Mouse (Mus musculus) intestine, postnatal 0 days (tissue): ENCODE results near the gene Dirc2. TPM values are rescaled to one million over a fixed set of nuclear protein-coding genes. Genes with fewer than 3 reads are reported as not detected.
A peak's percentile ranks its signal among the peaks of the same experiment; 100 is the strongest.

Experiments
- ATAC-seq: fragments of 200-750 bp; cut with Nextera tagmentation; 2 replicates; pipeline ENCODE4 v1.8.0; 2017; ENCODE audit warnings: mild to moderate bottlenecking, moderate TSS enrichment, moderate library complexity
- H3K27ac ChIP-seq: fragments of 300-500 bp; sonication (generic); 2 replicates; pipeline ENCODE4 v1.5.1; 2014; ENCODE audit warnings: mild to moderate bottlenecking, low read depth, low read length, moderate library complexity
- H3K27me3 ChIP-seq: fragments of 300-500 bp; sonication (generic); replicated peaks from 2 replicates; pipeline ENCODE4 v1.6.1; 2014; ENCODE audit warnings: low read length, mixed read lengths; ENCODE audit not compliant: control insufficient read depth, insufficient read depth
- H3K36me3 ChIP-seq: fragments of 300-500 bp; sonication (generic); 2 replicates; pipeline ENCODE4 v1.6.1; 2014; ENCODE audit warnings: mild to moderate bottlenecking, moderate library complexity; ENCODE audit not compliant: control insufficient read depth, insufficient read depth
- H3K4me1 ChIP-seq: fragments of 300-500 bp; sonication (generic); replicated peaks from 2 replicates; pipeline ENCODE4 v1.6.1; 2014; ENCODE audit warnings: antibody characterized with exemption, low read length, mixed read lengths; ENCODE audit not compliant: control insufficient read depth, insufficient read depth
- H3K4me2 ChIP-seq: fragments of 300-500 bp; sonication (generic); replicated peaks from 2 replicates; pipeline ENCODE4 v1.6.1; 2014; ENCODE audit warnings: low read depth, mild to moderate bottlenecking, moderate library complexity
- H3K4me3 ChIP-seq: fragments of 300-500 bp; sonication (generic); 2 replicates; pipeline ENCODE4 v1.5.1; 2014; ENCODE audit warnings: low read depth, low read length
- H3K9ac ChIP-seq: fragments of 300-500 bp; sonication (generic); 2 replicates; pipeline ENCODE4 v1.6.1; 2014; ENCODE audit warnings: mild to moderate bottlenecking, low read depth, low read length
- H3K9me3 ChIP-seq: fragments of 300-500 bp; sonication (generic); 2 replicates; pipeline ENCODE4 v1.6.1; 2016; ENCODE audit warnings: mixed run types; ENCODE audit not compliant: control insufficient read depth
- CTCF ChIP-seq: sonication (generic); IDR thresholded peaks from 2 replicates; pipeline ENCODE4 v1.5.1; 2016; ENCODE audit warnings: low read depth, mild to moderate bottlenecking, control low read depth, antibody characterized with exemption, moderate library complexity
- WGBS: fragments of 180-500 bp; shearing (Covaris S2); extraction: QIAGEN DNeasy Blood & Tissue Kit; methylation state at CpG from one replicate; pipeline ENCODE4 v1.1.7; 2014; 5-methylcytosine and 5-hydroxymethylcytosine counted together
- polyA plus RNA-seq: library from polyadenylated mRNA; unstranded; fragments of >200 nt; fragmentation: Nextera tagmentation; extraction: Ambion mirVana; gene quantifications from 2 replicates; pipeline ENCODE4 v1.2.1, GENCODE M21; 2015

Dirc2 gene
- polyA plus RNA-seq, 1 experiment from 2014 or later: 22.0 TPM

GRCm38 (mm10) chr16:35806973-35807662 lies 38.0 kb upstream of the Dirc2 start:
- WGBS: 60% methylated on average over 6 of the region's 6 CpGs

DNA sequence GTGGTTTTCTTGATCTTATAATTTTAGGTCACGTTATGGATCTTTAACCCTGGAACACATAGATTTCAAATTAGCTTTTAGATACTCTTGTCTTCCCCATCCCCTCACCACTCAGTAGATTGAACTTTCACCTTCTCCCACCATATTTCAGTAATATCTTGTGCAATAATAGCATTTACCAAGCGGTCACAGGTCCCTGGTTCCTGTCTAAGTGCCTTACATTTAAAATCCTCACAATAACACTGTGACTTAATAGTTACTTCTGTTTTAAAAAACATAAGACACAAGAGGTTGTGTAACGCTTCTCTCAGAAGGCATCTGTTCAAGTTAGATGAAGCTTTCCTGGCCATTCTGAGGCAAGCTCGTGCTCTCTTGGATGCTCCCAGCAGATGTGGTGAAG lies 34.6 kb upstream of the Dirc2 start:
- H3K4me2 ChIP-seq: no peak overlapping the region

More at GRCm38 (mm10) chr16:35806973-35807662, 38.0 kb upstream of the Dirc2 start:
- H3K4me3 ChIP-seq: no peak overlapping the region
- ATAC-seq: peak; percentile 70; the same call in 1 of the 2 replicates
- H3K4me1 ChIP-seq: no peaks in the 10 kb centered on the region
- H3K9me3 ChIP-seq: no peaks in the 10 kb centered on the region
- peak overlapping the region; percentile 21; the same call in 1 of the 2 replicates for H3K27ac ChIP-seq
- no peak for TF ChIP-seq CTCF
- H3K9ac ChIP-seq: no peak overlapping the region
- no peaks in the 10 kb centered on the region for H3K27me3 ChIP-seq
- H3K36me3 ChIP-seq: 0 out of 2 replicates have a peak, but pooled peaks cover 2% of the 10 kb centered on the region
- no peak overlapping the region for H3K4me2 ChIP-seq

GRCm38 (mm10) chr16:35802163-35802562 lies 33.0 kb upstream of the Dirc2 start:
- Histone ChIP-seq H3K4me3 (no peak overlapping the region), H3K4me1 (no peaks in the 10 kb centered on the region), H3K36me3 (peaks cover 10% of the 10 kb centered on the region; the same call in 1 of the 2 replicates), H3K27me3 (no peaks in the 10 kb centered on the region), H3K27ac (no peak overlapping the region), H3K9me3 (no peaks in the 10 kb centered on the region), H3K9ac (no peak overlapping the region), H3K4me2 (no peak overlapping the region)
- 82% methylated on average over 7 of the region's 7 CpGs for WGBS
- ATAC-seq: no peak
- TF ChIP-seq CTCF: no peak

More for the DNA sequence above, 34.6 kb upstream of the Dirc2 start:
- TF ChIP-seq CTCF: no peak
- Histone ChIP-seq H3K9ac (no peak overlapping the region), H3K4me3 (no peak overlapping the region), H3K27me3 (no peaks in the 10 kb centered on the region), H3K27ac (no peak overlapping the region), H3K4me1 (no peaks in the 10 kb centered on the region), H3K9me3 (no peaks in the 10 kb centered on the region), H3K36me3 (0 out of 2 replicates have a peak, but pooled peaks cover 7% of the 10 kb centered on the region)
- 88% methylated on average over 4 of the region's 4 CpGs for WGBS
- ATAC-seq: no peak

DNA sequence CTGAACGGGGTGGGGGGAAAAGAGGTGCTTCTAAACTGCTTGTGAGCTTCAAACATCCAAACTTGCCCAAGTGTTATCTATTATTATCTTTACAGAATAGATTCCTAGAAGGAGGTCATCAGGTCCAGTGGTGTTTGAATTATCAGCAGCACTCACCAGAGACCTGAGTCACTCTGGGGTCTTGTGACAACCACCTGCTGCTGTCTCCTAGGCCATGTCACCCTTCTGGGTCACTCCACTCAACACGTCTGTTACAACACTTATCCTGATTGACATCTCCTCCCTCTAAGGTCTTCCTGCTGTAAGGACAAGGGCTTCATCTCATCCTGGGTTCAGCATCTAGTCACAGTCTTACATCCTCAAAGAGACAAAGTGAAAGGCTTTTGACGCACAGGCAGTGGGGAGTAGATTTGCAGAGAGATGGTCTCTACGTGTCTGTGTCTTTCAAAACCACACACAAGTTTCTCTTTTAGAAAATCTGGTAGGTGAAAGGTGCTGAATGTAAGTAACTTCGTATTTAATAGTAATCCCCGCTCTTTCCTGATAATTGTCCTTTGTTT lies 22.9 kb upstream of the Dirc2 start:
- Histone ChIP-seq H3K4me3 (no peak overlapping the region), H3K9me3 (no peaks in the 10 kb centered on the region), H3K27ac (no peak overlapping the region), H3K4me2 (no peak overlapping the region), H3K36me3 (0 out of 2 replicates have a peak, but pooled peaks cover 10% of the 10 kb centered on the region), H3K27me3 (no peaks in the 10 kb centered on the region), H3K9ac (no peak overlapping the region), H3K4me1 (no peaks in the 10 kb centered on the region)
- TF ChIP-seq CTCF: no peak
- WGBS: 85% methylated on average over 6 of the region's 6 CpGs
- ATAC-seq: no peak

GRCm38 (mm10) chr16:35788330-35788729 lies 19.2 kb upstream of the Dirc2 start:
- no peak overlapping the region for H3K4me3 ChIP-seq
- no peak overlapping the region for H3K9ac ChIP-seq
- WGBS: 83% methylated on average over 6 of the region's 6 CpGs
- H3K4me1 ChIP-seq: no peaks in the 10 kb centered on the region
- H3K9me3 ChIP-seq: no peaks in the 10 kb centered on the region
- 0 out of 2 replicates have a peak, but pooled peaks cover 10% of the 10 kb centered on the region for H3K36me3 ChIP-seq
- no peak overlapping the region for H3K4me2 ChIP-seq
- no peak for TF ChIP-seq CTCF
- no peaks in the 10 kb centered on the region for H3K27me3 ChIP-seq
- ATAC-seq: no peak
- H3K27ac ChIP-seq: no peak overlapping the region

DNA sequence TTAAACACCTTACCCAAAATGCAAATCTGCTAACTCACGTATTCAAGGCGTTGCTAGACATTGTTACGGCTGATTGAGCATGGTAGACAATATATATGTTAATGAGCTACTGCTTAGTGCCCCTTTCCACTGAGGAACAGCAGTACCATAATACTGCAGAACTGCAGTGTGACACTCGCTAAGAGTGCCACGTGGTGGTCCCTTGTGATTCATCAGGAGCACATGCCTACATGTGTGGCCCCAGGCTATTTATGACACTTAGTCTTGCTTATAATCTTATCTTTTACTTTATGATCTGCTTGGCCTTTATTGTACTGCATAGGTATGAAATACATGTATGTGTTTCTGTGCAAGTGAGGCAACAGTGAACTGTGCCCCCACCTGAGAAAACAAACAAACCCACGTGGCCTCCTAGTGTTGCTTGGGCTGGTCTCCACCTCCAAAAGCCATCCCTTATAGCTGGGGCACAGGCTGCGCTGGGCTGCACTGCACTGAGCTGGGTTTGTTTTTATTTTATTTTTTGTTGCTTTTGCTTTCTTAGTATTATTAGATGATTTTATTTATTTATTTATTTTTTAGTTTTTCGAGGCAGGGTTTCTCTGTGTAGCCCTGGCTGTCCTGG lies 18.5 kb upstream of the Dirc2 start:
- 62% methylated on average over 8 of the region's 8 CpGs for WGBS
- H3K9me3 ChIP-seq: no peaks in the 10 kb centered on the region
- TF ChIP-seq CTCF: no peak
- no peaks in the 10 kb centered on the region for H3K27me3 ChIP-seq
- H3K36me3 ChIP-seq: 0 out of 2 replicates have a peak, but pooled peaks cover 10% of the 10 kb centered on the region
- H3K4me3 ChIP-seq: no peak overlapping the region
- ATAC-seq: peak; percentile 97
- no peak overlapping the region for H3K9ac ChIP-seq
- no peak overlapping the region for H3K27ac ChIP-seq
- H3K4me1 ChIP-seq: no peaks in the 10 kb centered on the region
- H3K4me2 ChIP-seq: no peak overlapping the region
